Mouse (Mus musculus) left cerebral cortex, postnatal 4 days (tissue): ENCODE measurements at regions not wholly inside any gene's neighbourhood (a gene's known extent, or its start where the extent isn't known, plus 50 kb on each side); places are given as distances from the start of the nearest gene placed in this dataset.
"Not testable (repeated sequence)": the region's sequence is repeated elsewhere in the genome, so short reads cannot be mapped to it uniquely, and the experiment has no call there.

Source experiments
- DNase-seq: peaks from one replicate; pipeline ENCODE4 v3.0.0-alpha.2; 2022
- intact Hi-C: fragments of 180-260 bp; cut with DNase I; formaldehyde crosslinking; loops from one replicate; pipeline ENCODE4 v1.15.1; 2025

GRCm38 (mm10) chr13:18651658-18652057, 65.4 kb upstream of the Vps41 start:
- intact Hi-C loops = no loop called here
- DNase-seq = no peak

- intact Hi-C loops = no loop called here
- peak; percentile 18 for DNase-seq
Observed at GRCm38 (mm10) chr13:18614763-18615616, 102.1 kb upstream of the Vps41 start.

GRCm38 (mm10) chr13:18580718-18581550, 136.2 kb upstream of the Vps41 start:
- no peak for DNase-seq
- intact Hi-C loops = no loop called here

- intact Hi-C loops = no loop called here
- no peak for DNase-seq
Observed at GRCm38 (mm10) chr13:18576016-18576415, 141.1 kb upstream of the Vps41 start.

- no peak for DNase-seq
- intact Hi-C loops = no loop called here
Observed at GRCm38 (mm10) chr13:18575599-18575998, 141.5 kb upstream of the Vps41 start.

GRCm38 (mm10) chr13:18542032-18542431, 144.5 kb upstream of the Pou6f2 start:
- DNase-seq, intact Hi-C loops: not testable (repeated sequence)

- no peak for DNase-seq
- intact Hi-C loops = no loop called here
Observed at GRCm38 (mm10) chr13:18530509-18530908, 133.0 kb upstream of the Pou6f2 start.

GRCm38 (mm10) chr13:18498159-18498558, 100.7 kb upstream of the Pou6f2 start:
- intact Hi-C loops = no loop called here
- no peak for DNase-seq

- DNase-seq = no peak
- intact Hi-C loops = no loop called here
Observed at GRCm38 (mm10) chr13:18497582-18498157, 100.2 kb upstream of the Pou6f2 start.

GRCm38 (mm10) chr13:18495021-18495811, 97.7 kb upstream of the Pou6f2 start:
- intact Hi-C loops = no loop called here
- DNase-seq = no peak

GRCm38 (mm10) chr13:18485785-18486184, 88.3 kb upstream of the Pou6f2 start:
- DNase-seq, intact Hi-C loops: not testable (repeated sequence)

- intact Hi-C loops = no loop called here
- DNase-seq = no peak
Observed at GRCm38 (mm10) chr13:18485080-18485479, 87.6 kb upstream of the Pou6f2 start.

- DNase-seq = no peak
Observed at GRCm38 (mm10) chr13:18476311-18476710, 78.8 kb upstream of the Pou6f2 start.

GRCm38 (mm10) chr13:18471534-18471933, 74.0 kb upstream of the Pou6f2 start:
- intact Hi-C loops = no loop called here
- no peak for DNase-seq

More at GRCm38 (mm10) chr13:18476311-18476710, 78.8 kb upstream of the Pou6f2 start:
- intact Hi-C loops = no loop called here

GRCm38 (mm10) chr13:18465921-18466320, 68.4 kb upstream of the Pou6f2 start:
- DNase-seq = peak; percentile 8
- intact Hi-C loops = no loop called here

GRCm38 (mm10) chr13:18462221-18462620, 64.7 kb upstream of the Pou6f2 start:
- intact Hi-C loops = no loop called here

GRCm38 (mm10) chr13:18457337-18458236, 60.1 kb upstream of the Pou6f2 start:
- intact Hi-C loops = no loop called here
- peak; percentile 6 for DNase-seq

More at GRCm38 (mm10) chr13:18462221-18462620, 64.7 kb upstream of the Pou6f2 start:
- no peak for DNase-seq
